Mouse (Mus musculus) erythroblast, embryonic 14.5 days (primary cell): Measurements from ENCODE around the gene Fut7.
"Not testable (repeated sequence)": the region's sequence is repeated elsewhere in the genome, so short reads cannot be mapped to it uniquely, and the experiment has no call there.

Source experiments
- GATA1 ChIP-seq: IDR thresholded peaks from 2 replicates; pipeline ENCODE4 v1.6.1; 2012; ENCODE audit warnings: low read length, inconsistent platforms, mixed read lengths
- TAL1 ChIP-seq: IDR thresholded peaks from 3 replicates; pipeline ENCODE4 v1.6.1; 2012; ENCODE audit warnings: low read length, inconsistent platforms, mixed read lengths

GRCm38 (mm10) chr2:25413436-25413835 lies 9.6 kb upstream of the Fut7 start:
- TF ChIP-seq GATA1, TAL1: not testable (repeated sequence)
